Mouse (Mus musculus) spleen, adult 18-20 months (tissue): ENCODE data around the gene Dlgap4.
A peak's percentile ranks its signal among the peaks of the same experiment; 100 is the strongest.
"Not testable (repeated sequence)": the region's sequence is repeated elsewhere in the genome, so short reads cannot be mapped to it uniquely, and the experiment has no call there.

Experiments used
- DNase-seq, 2 experiments: peaks; one replicate each; pipeline ENCODE4 v3.0.0; 2022; ENCODE audit warnings: mixed read lengths in 2 of 2

Dlgap4 gene

GRCm38 (mm10) chr2:156778571-156778970 is 165.1 kb downstream of the Dlgap4 start:
- DNase-seq = no peak

- no peak for DNase-seq
These were observed 165.5 kb downstream of the Dlgap4 start for GRCm38 (mm10) chr2:156779036-156779435.

- DNase-seq = no peak
These were observed 166.0 kb downstream of the Dlgap4 start for GRCm38 (mm10) chr2:156779488-156779887.

GRCm38 (mm10) chr2:156780129-156780528 is 166.6 kb downstream of the Dlgap4 start:
- DNase-seq = no peak

DNA sequence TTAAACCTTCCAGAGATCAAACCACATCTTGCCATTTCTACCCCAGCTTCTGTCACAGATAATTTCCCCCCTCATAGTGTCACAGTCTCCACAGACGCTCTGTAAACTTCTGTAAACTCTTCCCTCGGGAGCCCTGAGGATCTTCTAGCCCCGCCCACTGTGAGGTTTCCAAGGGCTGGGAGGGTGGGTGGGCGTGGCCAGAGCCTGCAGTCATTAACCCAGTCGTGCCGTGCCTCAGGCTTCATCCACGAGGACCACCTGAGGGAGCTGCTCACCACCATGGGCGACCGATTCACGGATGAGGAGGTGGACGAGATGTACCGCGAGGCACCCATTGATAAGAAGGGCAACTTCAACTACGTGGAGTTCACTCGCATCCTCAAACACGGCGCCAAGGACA is 167.2 kb downstream of the Dlgap4 start:
- DNase-seq = no peak

- DNase-seq = no peak
These were observed 167.8 kb downstream of the Dlgap4 start for GRCm38 (mm10) chr2:156781281-156781680.

DNA sequence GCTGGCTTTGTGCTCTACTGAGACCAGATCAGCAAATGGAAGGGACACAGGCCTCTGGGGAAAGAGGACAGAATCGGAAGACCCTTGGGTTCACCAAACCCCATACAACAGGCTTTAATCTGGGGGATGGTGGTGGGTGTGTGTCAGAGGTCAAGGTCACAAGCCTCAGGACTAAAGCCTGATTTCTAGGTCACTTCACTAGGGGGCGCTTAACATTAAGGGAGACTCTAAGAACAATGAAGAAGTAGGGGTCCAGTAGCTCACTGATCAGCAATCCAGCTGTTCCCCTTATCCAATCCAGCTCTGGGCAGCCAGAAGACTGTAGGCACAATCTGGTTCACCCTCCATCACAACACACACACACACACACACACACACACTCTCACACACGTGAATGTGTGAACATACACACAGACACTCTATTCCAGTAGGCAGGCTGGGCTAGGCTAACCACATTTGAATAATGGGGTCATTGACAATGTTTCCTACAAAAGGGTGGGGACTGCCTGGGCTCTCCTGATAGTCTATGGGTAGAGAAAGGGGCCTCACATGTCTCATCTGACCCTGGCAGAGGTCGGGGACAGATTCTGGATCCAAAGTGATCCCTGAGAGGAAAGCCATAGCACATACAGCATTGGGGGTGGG is 168.5 kb downstream of the Dlgap4 start:
- DNase-seq = no peak

- no peak for DNase-seq
These were observed 169.2 kb downstream of the Dlgap4 start for GRCm38 (mm10) chr2:156782481-156783348.

DNA sequence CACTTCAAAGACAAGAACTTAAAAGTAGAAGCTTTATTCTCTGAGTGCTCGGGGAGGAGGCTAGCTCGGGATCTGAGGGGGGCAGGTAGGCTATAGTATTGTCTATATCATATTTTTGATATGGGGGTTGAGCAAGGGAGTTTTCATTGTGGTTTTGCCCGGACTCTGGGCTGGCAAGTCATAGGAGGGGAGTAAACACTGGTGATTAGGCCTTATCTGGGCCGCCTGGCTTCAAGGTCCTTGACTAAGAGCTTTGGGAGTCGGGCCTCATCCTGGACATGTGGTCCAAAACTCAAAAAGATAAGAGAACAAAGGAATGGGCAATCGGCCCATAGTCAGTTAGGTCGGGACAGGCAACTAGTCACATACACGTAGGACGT is 169.8 kb downstream of the Dlgap4 start:
- no peak for DNase-seq

DNA sequence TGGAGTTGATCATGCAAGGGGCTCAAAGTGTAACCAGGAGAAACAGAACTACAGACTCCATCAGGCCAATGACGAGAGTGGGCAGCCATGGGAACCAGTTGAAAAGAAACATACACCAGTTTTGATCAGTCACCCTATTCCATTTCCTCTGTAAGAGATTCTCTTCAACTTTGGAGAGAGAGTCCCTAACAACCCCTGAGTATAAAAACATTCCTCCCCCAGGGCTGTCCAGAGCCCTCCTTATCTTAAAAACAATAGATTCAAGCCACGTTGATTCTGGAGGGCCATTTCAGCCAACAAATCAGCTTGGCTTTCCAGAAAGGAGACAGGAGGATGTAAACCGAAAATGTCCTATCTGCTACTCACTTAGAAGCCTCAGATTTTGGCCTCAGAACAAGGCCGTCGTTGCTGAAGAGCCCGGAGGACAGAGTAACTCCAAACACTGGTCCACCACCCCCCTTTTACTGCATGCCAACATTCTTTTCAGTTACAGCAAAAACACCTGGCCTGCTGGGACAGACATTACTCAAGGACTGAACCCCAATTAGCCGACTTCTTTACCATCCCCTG is 170.6 kb downstream of the Dlgap4 start:
- DNase-seq = no peak

- no peak for DNase-seq
These were observed 171.4 kb downstream of the Dlgap4 start for GRCm38 (mm10) chr2:156784891-156785290.

DNA sequence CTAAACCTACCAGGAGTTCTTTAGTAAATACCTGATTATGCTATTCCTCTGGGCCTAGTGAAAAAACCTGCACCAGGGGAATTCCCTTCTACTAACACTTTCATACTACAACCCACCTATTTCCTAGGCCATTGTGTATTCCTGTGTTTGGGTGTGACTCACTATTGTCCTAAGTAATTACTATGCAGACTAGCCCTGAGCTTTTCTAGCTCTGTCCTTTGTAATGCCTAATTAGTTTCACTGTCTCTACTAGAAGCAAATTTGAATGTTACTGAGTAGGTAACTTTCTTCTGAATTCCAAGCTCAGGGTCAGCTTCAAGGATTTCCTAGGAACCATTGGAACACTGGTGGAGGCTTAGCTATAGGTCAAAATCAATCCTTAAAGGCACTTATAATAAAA is 172.9 kb downstream of the Dlgap4 start:
- DNase-seq = not testable (repeated sequence)

DNA sequence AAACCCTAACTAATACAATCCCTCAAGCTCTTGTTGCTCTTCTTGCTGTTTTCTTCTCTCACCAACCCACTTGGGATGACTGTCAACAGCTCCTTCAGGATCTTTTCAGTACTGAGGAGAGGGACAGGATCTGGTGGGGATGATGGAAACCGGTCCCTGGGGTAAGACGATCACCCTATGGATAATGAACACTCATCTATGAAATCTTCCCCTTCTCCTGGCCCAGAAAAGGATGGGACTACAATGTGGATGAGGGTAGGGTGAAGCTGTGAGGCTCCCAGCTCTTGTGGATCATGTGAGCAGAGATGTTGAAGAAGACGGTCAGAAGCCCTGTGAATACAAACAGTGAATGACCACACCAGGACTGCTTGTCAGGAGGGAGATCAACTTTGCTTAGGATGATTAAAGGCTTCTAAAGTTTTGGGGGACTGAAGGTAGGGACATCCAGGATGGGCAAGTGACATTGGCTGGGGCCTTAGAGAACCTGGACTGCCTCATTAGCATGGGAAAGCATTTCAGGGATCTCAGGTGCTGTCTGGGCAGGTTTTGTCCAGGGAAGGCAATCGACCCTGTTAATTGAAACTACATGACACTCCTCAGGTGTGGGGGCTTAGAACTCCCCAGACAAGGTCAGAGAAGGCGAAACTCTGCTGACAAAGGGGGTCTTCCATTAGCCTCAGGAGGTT is 173.7 kb downstream of the Dlgap4 start:
- no peak for DNase-seq

DNA sequence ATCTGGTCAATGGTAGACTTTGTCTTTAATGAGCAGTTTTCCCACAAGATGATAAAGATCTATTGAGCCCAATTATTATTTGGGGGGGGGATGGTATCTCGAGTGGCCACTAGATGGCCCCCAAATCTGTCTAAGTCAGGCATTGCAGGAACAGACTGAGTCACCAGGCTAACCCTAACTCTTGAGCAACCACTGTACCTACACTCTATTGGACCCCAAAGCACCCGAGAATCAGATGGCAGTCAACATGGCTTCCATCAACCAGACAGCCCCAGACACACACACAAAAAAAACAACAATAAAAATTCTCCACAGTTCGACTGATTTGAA is 174.2 kb downstream of the Dlgap4 start:
- no peak for DNase-seq

- DNase-seq = no peak
These were observed 175.3 kb downstream of the Dlgap4 start for GRCm38 (mm10) chr2:156788836-156789235.

DNA sequence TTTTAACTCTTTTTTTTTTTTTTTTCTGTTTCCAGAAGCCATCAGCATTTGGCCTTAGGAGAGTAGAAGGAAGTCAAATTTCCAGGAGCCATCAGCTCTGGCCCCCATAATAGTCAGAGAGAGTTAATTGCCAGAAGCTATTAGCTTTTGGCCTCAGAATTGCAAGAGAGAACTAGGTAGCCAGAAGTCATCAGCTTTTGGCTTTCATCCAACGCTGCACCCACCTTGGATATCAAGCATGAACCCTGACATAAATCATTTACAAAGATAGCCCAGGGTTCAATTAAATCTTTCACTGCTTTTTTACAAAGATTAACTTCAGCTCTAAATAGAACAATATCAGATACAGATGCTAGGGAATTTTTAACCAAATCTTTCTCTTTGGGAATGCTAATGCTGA is 185.0 kb downstream of the Dlgap4 start:
- no peak for DNase-seq

- DNase-seq = no peak
These were observed 187.5 kb downstream of the Dlgap4 start for GRCm38 (mm10) chr2:156801045-156801444.

DNA sequence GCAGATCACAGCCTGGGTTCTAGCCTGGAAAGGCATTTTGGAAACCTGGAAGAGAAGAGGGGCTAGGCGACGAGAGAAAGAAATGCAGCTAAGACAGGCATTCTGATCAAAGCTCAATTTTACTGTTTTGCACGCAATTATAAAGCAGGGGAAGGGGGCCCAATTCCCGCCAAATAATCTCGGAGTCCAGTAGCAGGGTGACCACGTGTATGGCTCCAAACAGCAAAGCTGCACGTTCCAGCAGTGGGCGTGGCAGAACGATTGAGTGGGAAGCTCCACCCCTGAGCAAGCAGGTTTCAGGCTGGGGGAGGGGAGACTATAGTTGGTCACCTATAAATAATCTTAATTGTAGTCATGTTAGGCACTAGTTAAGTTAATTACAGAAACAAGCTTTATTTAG is 188.6 kb downstream of the Dlgap4 start:
- not testable (repeated sequence) for DNase-seq

GRCm38 (mm10) chr2:156803698-156804372 is 190.3 kb downstream of the Dlgap4 start:
- DNase-seq = no peak

DNA sequence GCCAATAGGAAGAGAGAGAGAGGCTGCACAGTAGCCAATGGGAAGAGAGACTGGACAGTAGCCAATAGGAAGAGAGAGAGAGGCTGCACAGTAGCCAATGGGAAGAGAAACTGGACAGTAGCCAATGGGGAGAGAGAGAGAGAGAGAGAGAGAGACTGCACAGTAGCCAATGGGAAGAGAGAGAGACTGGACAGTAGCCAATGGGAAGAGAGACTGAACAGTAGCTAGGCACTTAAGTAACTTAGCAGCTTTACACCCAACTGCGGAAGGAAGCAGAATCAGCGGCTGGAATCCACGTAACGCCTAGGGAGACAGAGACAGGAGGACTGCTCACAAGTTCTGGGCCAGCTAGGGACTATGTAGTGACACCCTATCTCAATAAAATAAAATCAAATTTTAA is 191.1 kb downstream of the Dlgap4 start:
- DNase-seq = no peak

GRCm38 (mm10) chr2:156806886-156807285 is 193.4 kb downstream of the Dlgap4 start:
- DNase-seq = no peak

DNA sequence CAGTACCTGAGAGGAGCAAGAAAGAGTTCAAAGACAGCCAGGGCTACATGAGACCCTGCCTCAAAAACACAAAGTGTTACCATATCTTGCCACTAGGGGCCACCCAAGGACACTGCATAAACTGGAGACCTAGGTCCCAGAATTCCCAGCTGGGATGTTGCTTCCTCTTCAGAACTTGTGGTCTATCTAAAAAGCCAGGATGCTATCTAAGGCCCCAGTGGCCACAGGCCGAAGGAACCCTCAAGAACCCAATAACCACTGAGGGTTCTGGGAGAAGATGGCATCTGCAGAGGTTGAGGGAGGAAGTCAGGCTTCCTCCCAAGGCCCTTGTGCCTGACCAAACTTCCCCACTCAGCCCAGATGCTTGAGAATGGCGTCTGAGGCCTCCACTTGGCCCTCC is 196.1 kb downstream of the Dlgap4 start:
- DNase-seq = peak; percentile 9 to 60

GRCm38 (mm10) chr2:156810716-156811115 is 197.2 kb downstream of the Dlgap4 start:
- DNase-seq = no peak
